Mouse (Mus musculus): ENCODE data around the gene Upf2.

DNA sequence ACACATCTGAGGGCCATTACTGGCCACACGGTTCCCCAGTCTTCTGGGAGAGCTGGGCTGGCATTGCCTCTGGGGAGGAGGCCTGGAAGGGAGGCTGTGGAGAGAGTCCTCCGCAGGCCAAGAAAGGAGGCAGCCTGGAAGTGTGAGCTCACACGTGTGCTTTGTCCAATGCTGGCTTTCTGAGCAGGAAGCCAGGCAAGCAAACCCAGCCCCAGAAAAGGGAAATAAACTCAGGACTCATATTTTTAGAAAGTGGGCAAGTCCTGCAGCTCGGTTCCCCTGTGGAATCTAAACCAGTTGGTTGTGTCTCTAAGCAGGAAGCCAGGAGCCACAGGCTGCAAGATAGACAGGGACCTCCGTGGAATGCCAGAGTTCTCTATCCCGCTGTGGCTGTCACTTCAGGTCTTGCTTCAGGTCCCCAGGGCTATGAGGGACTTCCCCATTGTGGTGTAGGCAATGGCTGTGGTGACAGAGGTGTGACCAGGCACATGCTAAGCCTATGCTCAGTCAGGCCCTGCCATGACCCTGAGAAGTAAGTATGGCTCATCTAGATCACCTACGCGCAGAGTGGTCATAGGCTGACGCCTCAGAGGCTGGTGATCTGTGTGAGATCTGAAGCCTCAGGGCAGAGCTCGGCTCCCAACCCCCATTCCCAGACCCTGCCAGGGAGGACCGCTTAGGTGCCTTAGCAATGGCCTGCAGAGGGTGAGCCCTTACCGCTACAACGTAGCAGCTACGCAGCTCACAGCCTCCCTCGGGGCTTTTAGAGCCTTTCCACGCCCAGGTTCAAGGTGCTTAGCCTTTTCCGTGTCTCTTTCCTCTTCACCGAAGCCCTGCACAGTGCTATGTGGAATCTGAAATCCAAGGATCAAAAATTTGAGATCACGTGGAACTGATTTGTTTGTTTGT is 134.6 kb downstream of the Upf2 start:
- no peak for TF ChIP-seq CTCF (IDR thresholded peaks at IDR 0.05; ENCODE audit: extremely low read depth, insufficient read length, insufficient replicate concordance, low read depth, low read length)
- no peak for TF ChIP-seq POLR2A (IDR thresholded peaks at IDR 0.05; ENCODE audit: low read depth, low read length)

Measured in small intestine, adult 2 months (tissue).